Mouse (Mus musculus) stomach, embryonic 16.5 days (tissue): Measurements from ENCODE around the gene Gnb1. TPM values are rescaled to one million over a fixed set of nuclear protein-coding genes. Genes with fewer than 3 reads are reported as not detected.
"Not testable (repeated sequence)": the region's sequence is repeated elsewhere in the genome, so short reads cannot be mapped to it uniquely, and the experiment has no call there.

Source experiments
- ATAC-seq: fragments of 200-750 bp; cut with Nextera tagmentation; 2 replicates; pipeline ENCODE4 v1.8.0; 2017; ENCODE audit warnings: moderate number of reproducible peaks, moderate TSS enrichment; ENCODE audit not compliant: insufficient read depth, low FRiP score
- H3K27ac ChIP-seq: fragments of 300-500 bp; sonication (generic); 2 replicates; pipeline ENCODE4 v1.5.1; 2014; ENCODE audit warnings: low read length
- H3K27me3 ChIP-seq: fragments of 300-500 bp; sonication (generic); 2 replicates; pipeline ENCODE4 v1.6.1; 2014; ENCODE audit warnings: low read length, control low read depth, mixed read lengths; ENCODE audit not compliant: control insufficient read depth, insufficient read depth
- H3K36me3 ChIP-seq: fragments of 300-500 bp; sonication (generic); 2 replicates; pipeline ENCODE4 v1.6.1; 2014; ENCODE audit warnings: low read length; ENCODE audit not compliant: control insufficient read depth, insufficient read depth
- H3K4me1 ChIP-seq: fragments of 300-500 bp; sonication (generic); 2 replicates; pipeline ENCODE4 v1.6.1; 2014; ENCODE audit warnings: low read length, control low read depth, mixed read lengths; ENCODE audit not compliant: control insufficient read depth, insufficient read depth
- H3K4me2 ChIP-seq: fragments of 300-500 bp; sonication (generic); 2 replicates; pipeline ENCODE4 v1.6.1; 2014; ENCODE audit warnings: low read depth, low read length, mixed read lengths
- H3K4me3 ChIP-seq: fragments of 300-500 bp; sonication (generic); replicated peaks from 2 replicates; pipeline ENCODE4 v1.5.1; 2014; ENCODE audit warnings: mild to moderate bottlenecking, low read length
- H3K9ac ChIP-seq: fragments of 300-500 bp; sonication (generic); 2 replicates; pipeline ENCODE4 v1.6.1; 2014; ENCODE audit warnings: low read length
- H3K9me3 ChIP-seq: fragments of 300-500 bp; sonication (generic); replicated peaks from 2 replicates; pipeline ENCODE4 v1.6.1; 2016; ENCODE audit warnings: low read length, control low read depth; ENCODE audit not compliant: control insufficient read depth
- WGBS: fragments of 180-500 bp; shearing (Covaris S2); extraction: QIAGEN DNeasy Blood & Tissue Kit; methylation state at CpG from one replicate; pipeline ENCODE4 v1.1.7; 2014; 5-methylcytosine and 5-hydroxymethylcytosine counted together
- polyA plus RNA-seq: library from polyadenylated mRNA; unstranded; fragments of >200 nt; fragmentation: Nextera tagmentation; extraction: Ambion mirVana; gene quantifications from 2 replicates; pipeline ENCODE4 v1.2.1, GENCODE M21; 2015

Gene Gnb1
- polyA plus RNA-seq, 1 experiment from 2014 or later, result 312 TPM

DNA sequence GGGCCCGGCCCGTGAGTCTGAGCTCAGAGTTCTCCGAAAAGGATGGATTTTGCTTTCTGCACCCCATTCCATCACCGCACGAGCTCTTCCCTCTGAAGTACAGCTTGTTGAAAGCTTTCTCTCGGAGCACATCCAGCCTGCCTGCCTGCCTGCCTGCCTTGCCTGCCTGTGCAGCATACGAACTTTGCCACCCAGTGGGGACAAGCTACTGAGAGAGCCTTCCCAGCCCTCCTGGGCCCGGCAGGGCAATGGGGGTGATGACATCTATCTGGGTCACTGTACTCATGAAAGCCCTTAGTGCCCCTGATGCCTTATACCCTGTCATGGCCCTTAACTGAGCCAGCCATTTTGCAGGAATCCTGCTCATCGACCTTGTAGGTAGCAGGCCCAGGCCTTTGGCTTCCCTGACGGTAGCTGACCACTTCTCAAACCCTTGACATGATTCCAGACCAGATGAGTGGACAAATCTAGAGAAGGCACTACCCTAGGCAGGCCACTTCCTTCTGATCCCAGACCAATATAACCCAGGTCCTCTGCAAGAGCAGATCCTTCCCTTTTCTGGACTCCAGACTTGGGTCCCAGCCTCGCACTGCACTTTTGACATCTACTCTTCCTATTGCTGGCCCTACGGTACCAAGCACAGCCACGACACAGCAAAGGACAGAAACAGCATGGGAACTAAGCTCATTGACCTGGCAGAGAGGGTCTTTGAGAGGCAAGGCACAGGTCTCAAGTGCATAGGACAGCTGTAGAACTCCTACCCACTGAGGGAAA is 23.7 kb upstream of the Gnb1 start:
- 82% methylated on average over 13 of the region's 13 CpGs for WGBS
- no peaks in the 10 kb centered on the region for H3K36me3 ChIP-seq
- no peak overlapping the region for H3K4me2 ChIP-seq
- H3K27me3 ChIP-seq, result no peaks in the 10 kb centered on the region
- H3K4me1 ChIP-seq, result no peaks in the 10 kb centered on the region
- ATAC-seq, result no peak
- H3K9me3 ChIP-seq, result no peaks in the 10 kb centered on the region
- no peak overlapping the region for H3K27ac ChIP-seq
- no peak overlapping the region for H3K4me3 ChIP-seq
- no peak overlapping the region for H3K9ac ChIP-seq

DNA sequence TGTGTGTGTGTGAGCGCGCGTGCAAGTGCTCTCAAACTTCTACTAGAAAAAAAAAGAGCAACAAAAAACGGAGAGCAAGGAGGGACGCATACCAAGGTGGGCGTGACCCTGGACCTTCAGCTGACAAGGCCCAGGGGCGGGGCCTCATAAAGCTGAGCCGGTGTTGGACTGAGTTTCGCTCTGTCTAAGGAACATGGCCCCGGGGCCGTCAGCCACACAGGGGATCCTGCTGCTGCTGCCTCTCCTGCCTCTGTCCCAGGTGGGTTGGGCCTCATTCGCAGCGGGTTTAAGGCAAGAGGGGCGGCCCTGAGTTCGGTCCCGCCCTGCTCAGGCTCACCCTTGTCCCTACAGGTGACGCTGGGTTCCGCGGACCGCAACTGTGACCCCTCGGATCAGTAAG is 22.2 kb upstream of the Gnb1 start, which contains the start of gene Tmem52:
Gene Tmem52, plus strand, starts transcription at position 163 of the 400 bp plus-strand sequence.
- H3K4me1 ChIP-seq, result no peaks in the 10 kb centered on the region
- no peaks in the 10 kb centered on the region for H3K27me3 ChIP-seq
- H3K36me3 ChIP-seq, result no peaks in the 10 kb centered on the region
- no peak within 1 kb of the TSS for H3K27ac ChIP-seq
- 12% methylated on average over 21 of the region's 21 CpGs for WGBS
- H3K9me3 ChIP-seq, result no peaks in the 10 kb centered on the region
- peak within 1 kb of the TSS; percentile 56; the same call in 1 of the 2 replicates for H3K9ac ChIP-seq
- H3K4me3 ChIP-seq, result peak within 1 kb of the TSS; percentile 40
- ATAC-seq, result peak; percentile 35; the same call in 1 of the 2 replicates
- H3K4me2 ChIP-seq, result peak within 1 kb of the TSS; percentile 52

DNA sequence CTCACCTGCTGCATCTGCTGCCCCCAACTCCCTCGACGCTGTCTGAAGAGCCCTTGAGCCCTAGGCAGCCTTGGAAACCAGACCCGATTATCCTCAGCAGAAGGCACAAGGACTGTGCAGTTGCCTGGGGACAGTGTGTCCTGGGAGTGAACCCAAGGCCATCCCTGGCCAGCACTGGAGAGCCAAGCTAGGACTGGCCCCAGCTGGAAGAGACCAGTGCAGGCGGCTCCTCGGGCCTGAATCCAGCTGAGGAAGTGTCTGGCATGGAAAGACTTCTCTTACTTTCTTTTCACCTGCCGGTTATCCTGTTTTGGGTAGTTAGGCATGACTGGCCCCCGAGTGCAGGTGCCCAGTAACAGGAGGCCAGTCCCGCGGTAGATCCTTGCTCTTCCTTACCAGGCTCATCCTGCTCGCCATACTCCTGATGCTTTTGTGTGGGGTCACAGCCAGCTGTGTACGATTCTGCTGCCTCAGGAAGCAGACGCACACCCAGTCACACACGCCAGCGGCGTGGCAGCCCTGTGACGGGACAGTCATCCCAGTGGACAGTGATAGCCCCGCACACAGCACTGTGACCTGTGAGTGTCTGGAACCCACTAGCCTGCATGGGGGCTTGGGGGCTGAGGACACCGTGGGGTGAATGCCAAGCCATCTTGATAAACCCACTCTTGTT is 21.4 kb upstream of the Gnb1 start:
- Histone ChIP-seq H3K27ac (no peak overlapping the region), H3K36me3 (no peaks in the 10 kb centered on the region), H3K27me3 (no peaks in the 10 kb centered on the region), H3K9me3 (no peaks in the 10 kb centered on the region), H3K4me2 (no peak overlapping the region), H3K4me3 (no peak overlapping the region), H3K9ac (no peak overlapping the region), H3K4me1 (no peaks in the 10 kb centered on the region)
- 86% methylated on average over 18 of the region's 18 CpGs for WGBS
- ATAC-seq, result no peak

DNA sequence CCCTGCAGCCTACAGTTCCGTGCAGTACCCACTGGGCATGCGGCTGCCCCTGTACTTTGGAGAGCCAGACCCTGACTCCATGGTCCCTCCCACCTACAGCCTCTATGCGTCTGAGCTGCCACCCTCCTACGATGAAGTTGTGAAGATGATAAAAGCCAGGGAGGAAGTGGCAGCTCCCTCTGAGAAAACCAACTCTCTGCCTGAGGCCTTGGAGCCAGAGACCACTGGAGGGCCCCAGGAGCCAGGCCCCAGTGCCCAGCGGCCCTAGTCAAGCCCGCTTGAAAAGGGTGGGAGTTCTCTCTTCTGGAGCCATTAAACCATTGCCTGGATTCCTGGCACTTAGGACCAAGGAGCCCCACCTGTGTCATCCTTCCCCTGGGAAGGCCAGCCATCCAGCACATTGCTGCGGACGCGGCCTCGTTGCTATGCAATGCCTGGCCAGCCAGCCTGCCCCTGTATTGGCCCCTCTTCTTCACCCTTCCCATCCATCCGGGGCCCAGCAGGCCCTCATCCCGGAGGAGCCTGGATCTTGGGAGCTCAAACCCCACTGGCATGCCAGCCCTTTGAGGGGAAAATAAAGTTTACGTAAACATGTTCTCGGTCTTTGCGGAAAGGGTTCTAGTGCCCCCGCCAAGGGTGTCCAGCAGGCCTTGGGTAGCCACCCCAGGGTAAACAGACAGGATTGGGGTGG is 20.8 kb upstream of the Gnb1 start:
- ATAC-seq, result no peak
- no peak overlapping the region for H3K4me2 ChIP-seq
- H3K9ac ChIP-seq, result no peak overlapping the region
- no peaks in the 10 kb centered on the region for H3K4me1 ChIP-seq
- H3K27me3 ChIP-seq, result no peaks in the 10 kb centered on the region
- H3K27ac ChIP-seq, result no peak overlapping the region
- H3K4me3 ChIP-seq, result no peak overlapping the region
- no peaks in the 10 kb centered on the region for H3K9me3 ChIP-seq
- no peaks in the 10 kb centered on the region for H3K36me3 ChIP-seq
- WGBS, result 77% methylated on average over 16 of the region's 16 CpGs

DNA sequence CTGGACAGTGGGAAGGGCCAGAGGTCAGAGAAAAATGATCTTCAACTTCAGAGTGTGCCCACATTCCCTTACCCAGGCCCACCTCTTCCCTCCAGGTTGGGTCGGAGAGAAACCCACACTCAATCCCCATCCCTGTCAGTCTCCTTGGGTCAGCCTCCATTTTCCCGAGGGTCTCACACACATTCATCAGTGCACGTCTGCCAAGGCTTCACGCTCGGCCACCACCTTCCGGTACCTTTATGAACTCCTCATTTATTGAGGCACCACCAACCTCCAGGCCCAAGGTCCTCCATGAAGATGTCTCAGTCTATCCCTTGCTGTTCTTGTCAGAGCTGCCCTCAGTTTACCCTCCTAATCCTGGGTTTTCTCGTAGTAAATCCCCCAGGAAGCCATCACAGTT is 20.2 kb upstream of the Gnb1 start:
- H3K27ac ChIP-seq, result no peak overlapping the region
- H3K4me2 ChIP-seq, result no peak overlapping the region
- no peaks in the 10 kb centered on the region for H3K9me3 ChIP-seq
- no peak overlapping the region for H3K4me3 ChIP-seq
- no peaks in the 10 kb centered on the region for H3K27me3 ChIP-seq
- WGBS, result 84% methylated on average over 7 of the region's 7 CpGs
- no peak for ATAC-seq
- no peak overlapping the region for H3K9ac ChIP-seq
- H3K4me1 ChIP-seq, result no peaks in the 10 kb centered on the region
- no peaks in the 10 kb centered on the region for H3K36me3 ChIP-seq

DNA sequence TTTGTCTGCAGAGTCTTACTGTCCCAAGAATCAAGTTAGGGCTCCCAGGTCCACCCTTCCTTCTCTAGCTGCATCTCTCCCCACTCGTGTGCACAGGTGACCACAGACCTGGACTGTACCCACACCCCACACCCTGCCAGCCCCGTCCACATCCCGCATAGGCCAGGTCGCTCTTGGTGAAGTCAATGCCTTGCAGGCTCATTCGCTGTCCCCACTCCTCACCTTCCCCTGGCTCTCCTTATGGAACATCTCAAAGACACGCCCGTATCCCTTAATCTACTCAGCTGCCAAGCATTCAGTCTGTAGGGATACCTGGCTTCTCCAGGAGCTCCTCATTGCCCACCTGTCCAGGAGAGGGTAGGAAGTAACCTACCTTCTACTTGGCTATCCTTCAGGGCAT is 19.8 kb upstream of the Gnb1 start:
- Histone ChIP-seq H3K27me3 (no peaks in the 10 kb centered on the region), H3K4me1 (no peaks in the 10 kb centered on the region), H3K4me3 (no peak overlapping the region), H3K9me3 (no peaks in the 10 kb centered on the region), H3K9ac (no peak overlapping the region), H3K27ac (no peak overlapping the region), H3K36me3 (no peaks in the 10 kb centered on the region), H3K4me2 (no peak overlapping the region)
- WGBS, result 80% methylated on average over 7 of the region's 7 CpGs
- no peak for ATAC-seq

DNA sequence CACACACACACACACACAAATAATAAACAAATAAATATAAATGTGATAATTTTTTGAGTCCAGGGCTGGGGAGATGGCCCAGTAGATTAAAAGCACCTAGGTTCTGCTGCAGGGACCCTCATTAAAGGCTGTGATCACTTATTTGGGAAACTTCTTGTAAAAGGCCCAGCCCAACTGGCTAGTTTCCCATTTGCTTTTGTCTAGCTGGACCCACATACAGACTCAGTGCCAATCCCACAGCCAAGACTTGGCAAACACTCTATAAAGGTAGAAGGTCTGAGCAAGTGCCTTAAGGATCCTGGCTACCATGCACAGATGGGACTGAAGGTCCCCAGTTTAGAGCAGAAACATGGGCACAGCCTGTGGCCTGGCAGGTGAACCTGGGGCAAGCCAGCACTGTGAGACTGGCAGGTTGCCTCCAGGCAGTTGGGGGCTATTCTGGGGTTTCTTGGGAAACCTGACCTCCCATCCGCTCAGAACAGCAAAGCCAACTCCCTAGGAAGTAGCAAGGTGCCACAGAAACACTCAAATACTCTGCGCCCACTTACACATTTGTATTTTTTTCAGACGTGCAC is 18.4 kb upstream of the Gnb1 start:
- H3K9me3 ChIP-seq, result no peaks in the 10 kb centered on the region
- WGBS, result 75% methylated on average over 3 of the region's 3 CpGs
- no peak overlapping the region for H3K4me3 ChIP-seq
- no peaks in the 10 kb centered on the region for H3K4me1 ChIP-seq
- H3K27ac ChIP-seq, result no peak overlapping the region
- H3K4me2 ChIP-seq, result no peak overlapping the region
- no peak for ATAC-seq
- no peak overlapping the region for H3K9ac ChIP-seq
- no peaks in the 10 kb centered on the region for H3K27me3 ChIP-seq
- no peaks in the 10 kb centered on the region for H3K36me3 ChIP-seq

DNA sequence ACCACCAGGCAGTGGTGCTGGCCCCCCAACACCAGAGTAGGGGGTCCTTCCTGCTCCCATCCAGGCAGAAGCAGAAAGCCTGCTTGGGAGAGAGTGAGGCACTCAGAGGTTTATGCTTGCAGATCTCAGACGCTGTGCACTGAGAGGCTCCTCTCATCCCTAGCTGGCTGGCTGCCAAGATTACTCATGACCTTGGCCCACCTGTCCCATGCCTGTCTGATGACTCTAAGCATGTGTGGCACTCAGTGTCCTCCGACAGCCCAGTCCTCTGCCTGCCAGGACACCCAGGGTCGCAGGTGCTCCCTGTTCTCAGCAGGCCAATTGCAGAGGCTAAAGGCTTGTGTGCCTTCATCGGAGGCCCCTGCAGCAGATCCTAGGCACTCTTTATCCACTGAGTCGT is 17.8 kb upstream of the Gnb1 start:
- no peak overlapping the region for H3K9ac ChIP-seq
- peak; percentile 48; the same call in 1 of the 2 replicates for ATAC-seq
- no peak overlapping the region for H3K4me2 ChIP-seq
- no peak overlapping the region for H3K27ac ChIP-seq
- no peaks in the 10 kb centered on the region for H3K27me3 ChIP-seq
- H3K4me3 ChIP-seq, result no peak overlapping the region
- no peaks in the 10 kb centered on the region for H3K9me3 ChIP-seq
- WGBS, result 41% methylated on average over 5 of the region's 5 CpGs
- no peaks in the 10 kb centered on the region for H3K4me1 ChIP-seq
- no peaks in the 10 kb centered on the region for H3K36me3 ChIP-seq

DNA sequence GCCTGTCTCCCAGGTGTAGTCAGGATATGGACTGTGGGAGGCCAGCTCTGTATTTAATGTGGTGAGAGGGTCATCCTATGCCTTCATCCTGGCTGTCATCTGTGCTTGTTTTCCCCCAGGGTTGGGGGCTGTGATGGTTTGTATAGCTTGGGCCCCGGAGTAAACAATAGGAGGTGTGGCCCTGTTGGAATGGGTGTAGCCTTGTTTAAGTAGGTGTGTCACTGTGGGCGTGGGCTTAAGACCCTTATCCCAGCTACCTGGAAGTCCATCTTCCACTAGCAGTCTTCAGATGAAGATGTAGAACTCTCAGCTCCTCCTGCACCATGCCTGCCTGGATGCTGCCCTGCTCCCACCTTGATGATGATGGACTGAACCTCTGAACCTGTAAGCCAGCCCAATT is 17.4 kb upstream of the Gnb1 start:
- WGBS, result 56% methylated on average over 2 of the region's 2 CpGs
- H3K4me2 ChIP-seq, H3K27me3 ChIP-seq, H3K9me3 ChIP-seq, H3K4me3 ChIP-seq, H3K27ac ChIP-seq, ATAC-seq, H3K36me3 ChIP-seq, H3K9ac ChIP-seq, H3K4me1 ChIP-seq: not testable (repeated sequence)
